Mouse (Mus musculus) ES-Bruce4 (cell line): ENCODE results near the gene Pcbp2. TPM values are rescaled to one million over a fixed set of nuclear protein-coding genes. Genes with fewer than 3 reads are reported as not detected.

Source experiments
- H3K27ac ChIP-seq: 2 replicates; pipeline ENCODE4 v1.5.1; 2012; ENCODE audit warnings: low read length, inconsistent platforms; ENCODE audit not compliant: insufficient read depth
- H3K27me3 ChIP-seq: 2 replicates; pipeline ENCODE4 v1.6.1; 2012; ENCODE audit warnings: mild to moderate bottlenecking, low read length, inconsistent platforms; ENCODE audit not compliant: control insufficient read depth, poor library complexity, insufficient read depth, severe bottlenecking
- H3K36me3 ChIP-seq: 2 replicates; pipeline ENCODE4 v1.6.1; 2012; ENCODE audit warnings: inconsistent platforms, mild to moderate bottlenecking, low read length, moderate library complexity; ENCODE audit not compliant: control insufficient read depth, poor library complexity, insufficient read depth, severe bottlenecking
- H3K4me1 ChIP-seq: one replicate; pipeline ENCODE4 v1.8.1; 2011; ENCODE audit warnings: low read length; ENCODE audit not compliant: control insufficient read depth, insufficient read depth
- H3K4me3 ChIP-seq: 2 replicates; pipeline ENCODE4 v1.5.1; 2011; ENCODE audit warnings: low read depth, mild to moderate bottlenecking, low read length
- H3K9ac ChIP-seq: 2 replicates; pipeline ENCODE4 v1.6.1; 2012; ENCODE audit warnings: low read depth, mild to moderate bottlenecking, inconsistent platforms; ENCODE audit not compliant: poor library complexity, severe bottlenecking
- H3K9me3 ChIP-seq: replicated peaks from 2 replicates; pipeline ENCODE4 v1.6.1; 2012; ENCODE audit warnings: mild to moderate bottlenecking, low read length, inconsistent platforms; ENCODE audit not compliant: control insufficient read depth, poor library complexity, insufficient read depth, severe bottlenecking
- CTCF ChIP-seq: IDR thresholded peaks from one replicate; pipeline ENCODE4 v1.8.1; 2011; ENCODE audit warnings: low read depth, low read length
- EP300 ChIP-seq: IDR thresholded peaks from 2 replicates; pipeline ENCODE4 v1.6.1; 2011; ENCODE audit warnings: low read depth, low read length; ENCODE audit not compliant: insufficient read depth
- POLR2A ChIP-seq: IDR thresholded peaks from one replicate; pipeline ENCODE4 v1.8.1; 2011; ENCODE audit warnings: low read length; ENCODE audit not compliant: insufficient read depth
- polyA plus RNA-seq: library from polyadenylated mRNA; stranded (reverse); fragments of >200 nt; gene quantifications from 2 replicates; pipeline ENCODE4 v1.2.4, GENCODE M21; 2011; ENCODE audit warnings: low read depth; ENCODE audit not compliant: missing spikeins, insufficient read depth, insufficient read length

The Pcbp2 gene
- polyA plus RNA-seq, 1 experiment, result 1,129 TPM

- TF ChIP-seq POLR2A (peak; percentile 52), EP300 (no peak)
- Histone ChIP-seq H3K27ac (peak overlapping the region; percentile 63), H3K27me3 (no peaks in the 10 kb centered on the region), H3K4me1 (peaks cover 7% of the 10 kb centered on the region), H3K9ac (peak overlapping the region; percentile 62), H3K36me3 (no peaks in the 10 kb centered on the region), H3K4me3 (peak overlapping the region; percentile 67), H3K9me3 (no peaks in the 10 kb centered on the region)
Measured at GRCm38 (mm10) chr15:102516293-102516692, 46.0 kb downstream of the Pcbp2 start.

GRCm38 (mm10) chr15:102516728-102517404 lies 46.5 kb downstream of the Pcbp2 start, which contains the start of gene Map3k12:
Gene Map3k12, minus strand, starts transcription at chr15:102517064.
- H3K4me3 ChIP-seq, result peak within 1 kb of the TSS; percentile 67
- H3K27ac ChIP-seq, result peak within 1 kb of the TSS; percentile 63
- no peaks in the 10 kb centered on the region for H3K9me3 ChIP-seq
- TF ChIP-seq CTCF (no peak), EP300 (no peak), POLR2A (no peak)
- H3K4me1 ChIP-seq, result peaks cover 6% of the 10 kb centered on the region
- peak within 1 kb of the TSS; percentile 62 for H3K9ac ChIP-seq
- H3K36me3 ChIP-seq, result no peaks in the 10 kb centered on the region
- H3K27me3 ChIP-seq, result no peaks in the 10 kb centered on the region

- H3K36me3 ChIP-seq, result peaks cover 4% of the 10 kb centered on the region; the same call in 1 of the 2 replicates
- H3K27ac ChIP-seq, result no peak overlapping the region
- TF ChIP-seq POLR2A (peak; percentile 78), EP300 (no peak)
- peak overlapping the region; percentile 65 for H3K4me3 ChIP-seq
- peaks cover 3% of the 10 kb centered on the region for H3K4me1 ChIP-seq
- H3K27me3 ChIP-seq, result no peaks in the 10 kb centered on the region
- H3K9me3 ChIP-seq, result no peaks in the 10 kb centered on the region
- H3K9ac ChIP-seq, result peak overlapping the region; percentile 62
Measured at GRCm38 (mm10) chr15:102517631-102517975, 47.3 kb downstream of the Pcbp2 start.

- no peak for TF ChIP-seq CTCF
- TF ChIP-seq POLR2A, result peak; percentile 88
- Histone ChIP-seq H3K4me3 (peak within 1 kb of the TSS; percentile 95), H3K27ac (peak within 1 kb of the TSS; percentile 59), H3K9ac (peak within 1 kb of the TSS; percentile 68), H3K36me3 (peaks cover 4% of the 10 kb centered on the region; the same call in 1 of the 2 replicates), H3K4me1 (peaks cover 3% of the 10 kb centered on the region), H3K9me3 (no peaks in the 10 kb centered on the region), H3K27me3 (no peaks in the 10 kb centered on the region)
Measured at GRCm38 (mm10) chr15:102517976-102518858, 47.9 kb downstream of the Pcbp2 start, which contains the start of gene Tarbp2. Gene Tarbp2, plus strand, starts transcription at chr15:102518192.

DNA sequence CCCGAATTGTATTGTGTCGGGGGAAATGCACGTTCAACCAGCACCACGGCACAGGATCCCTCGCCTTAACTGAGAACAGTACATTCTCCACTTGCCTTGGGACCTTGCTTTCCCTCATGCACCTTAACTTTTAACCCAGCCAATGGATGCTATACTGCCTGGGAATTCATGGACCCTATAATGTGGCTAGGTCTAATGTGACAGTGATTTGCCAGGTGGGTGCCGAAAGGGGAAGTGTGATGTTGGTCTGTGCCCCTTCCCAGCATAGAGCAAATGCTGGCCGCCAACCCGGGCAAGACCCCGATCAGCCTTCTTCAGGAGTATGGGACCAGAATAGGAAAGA lies 48.5 kb downstream of the Pcbp2 start:
- Histone ChIP-seq H3K4me1 (peaks cover 3% of the 10 kb centered on the region), H3K36me3 (peaks cover 6% of the 10 kb centered on the region; the same call in 1 of the 2 replicates), H3K9me3 (no peaks in the 10 kb centered on the region), H3K9ac (peak overlapping the region; percentile 68), H3K4me3 (peak overlapping the region; percentile 95), H3K27me3 (no peaks in the 10 kb centered on the region), H3K27ac (peak overlapping the region; percentile 36; the same call in 1 of the 2 replicates)
- TF ChIP-seq CTCF (no peak), EP300 (no peak), POLR2A (no peak)
